Mouse (Mus musculus): ENCODE measurements around the gene Map2k1.
"Not testable (repeated sequence)": the region's sequence is repeated elsewhere in the genome, so short reads cannot be mapped to it uniquely, and the experiment has no call there.

DNA sequence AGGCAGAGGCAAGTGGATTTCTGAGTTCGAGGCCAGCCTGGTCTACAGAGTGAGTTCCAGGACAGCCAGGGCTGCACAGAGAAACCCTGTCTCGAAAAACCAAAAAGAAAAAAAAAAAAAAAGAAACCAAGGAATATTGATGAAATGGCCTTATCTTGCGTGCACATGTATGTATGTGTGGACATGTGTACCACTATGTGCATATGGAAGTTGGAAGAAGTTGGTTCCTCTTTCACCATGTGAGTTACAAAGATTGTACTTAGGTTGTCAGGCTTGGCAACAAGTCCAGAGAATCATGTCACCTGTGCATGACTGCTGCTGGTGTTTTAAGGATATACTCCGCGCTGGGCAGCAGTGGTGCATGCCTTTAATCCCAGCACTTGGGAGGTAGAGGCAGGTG lies 70.1 kb downstream of the Map2k1 start:
- TF ChIP-seq MAFK (IDR thresholded peaks at IDR 0.05; ENCODE audit: insufficient read depth, low read depth, low read length); ZNF384 (IDR thresholded peaks at IDR 0.05; ENCODE audit: low read depth, low read length); ZC3H11A (IDR thresholded peaks at IDR 0.05; ENCODE audit: borderline replicate concordance, low read depth, low read length); HCFC1 (IDR thresholded peaks at IDR 0.05; ENCODE audit: borderline replicate concordance, insufficient read depth, low read length); CHD2 (IDR thresholded peaks at IDR 0.05; ENCODE audit: low read depth, low read length): not testable (repeated sequence)

Data from ES-E14 (cell line).